Mouse (Mus musculus) C2C12 (cell line): ENCODE results near the gene Actr1a.

Experiments
- CTCF ChIP-seq: IDR thresholded peaks from one replicate; pipeline ENCODE4 v1.5.1; 2011; ENCODE audit not compliant: control insufficient read depth, insufficient read depth, insufficient read length
- FOSL1 ChIP-seq: IDR thresholded peaks from one replicate; pipeline ENCODE4 v1.8.0; 2011; ENCODE audit warnings: mild to moderate bottlenecking, low read length; ENCODE audit not compliant: poor library complexity, insufficient read depth, severe bottlenecking

GRCm38 (mm10) chr19:46394712-46395108, 838 bp downstream of the Actr1a start:
- TF ChIP-seq CTCF (no peak), FOSL1 (no peak)
